Mouse (Mus musculus) cerebellum, adult 9-11 months (tissue): ENCODE measurements around the gene Ndufa8.
A peak's percentile ranks its signal among the peaks of the same experiment; 100 is the strongest.

Experiments used
- DNase-seq: peaks from one replicate; pipeline ENCODE4 v3.0.0; 2022

The Ndufa8 gene

DNA sequence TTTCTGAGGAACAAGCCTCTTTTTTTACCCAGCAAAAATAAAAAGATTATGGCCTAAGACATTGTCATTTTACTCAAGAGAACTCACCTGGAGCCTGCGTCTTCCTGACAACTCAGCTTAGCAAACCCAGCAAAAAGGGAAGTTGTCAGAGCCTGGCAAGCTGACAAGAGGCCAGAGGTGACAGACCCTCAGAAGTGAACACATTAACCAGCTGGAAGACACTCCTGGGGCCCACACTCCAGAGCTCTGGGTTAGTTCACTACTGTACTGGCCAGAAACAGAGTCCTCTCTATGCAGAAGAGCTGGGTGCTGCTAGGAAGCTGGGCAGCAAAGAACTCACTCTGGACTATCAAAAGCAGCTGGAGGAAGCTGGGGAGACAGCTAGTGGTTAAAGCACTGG, 8.3 kb downstream of the Ndufa8 start:
- DNase-seq: no peak

DNA sequence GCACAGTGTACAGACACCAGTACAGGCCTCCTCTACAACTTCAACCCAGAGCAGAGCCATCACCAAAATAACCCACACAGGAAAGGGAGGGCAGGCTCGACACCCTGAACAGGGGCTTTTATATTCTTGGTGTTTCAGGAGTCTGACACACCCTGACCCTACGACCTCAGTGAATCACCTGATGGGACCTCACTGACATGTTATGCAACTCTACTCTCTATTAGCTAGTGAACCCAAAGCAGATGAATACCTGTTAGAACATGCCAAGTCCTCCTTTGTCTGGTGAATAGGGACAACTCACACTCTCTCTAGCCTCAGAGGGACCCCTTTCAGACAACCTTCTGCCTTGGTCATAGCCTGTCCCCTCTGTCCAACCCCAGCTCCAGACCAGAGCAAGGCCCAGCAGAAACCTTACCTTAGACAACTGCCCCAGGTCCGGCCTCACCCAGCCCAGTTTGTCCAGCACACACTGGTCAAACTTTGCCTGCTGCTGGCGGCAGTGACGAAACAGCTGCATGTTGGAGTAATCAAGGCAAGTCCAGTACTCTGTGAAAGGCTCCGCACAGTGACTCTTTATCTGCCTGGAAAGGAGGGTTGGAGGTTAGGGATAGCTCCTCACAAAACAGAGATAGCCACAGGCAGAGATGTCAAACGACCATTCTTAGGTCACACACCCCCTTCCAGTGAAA, 9.8 kb downstream of the Ndufa8 start:
- no peak for DNase-seq

DNA sequence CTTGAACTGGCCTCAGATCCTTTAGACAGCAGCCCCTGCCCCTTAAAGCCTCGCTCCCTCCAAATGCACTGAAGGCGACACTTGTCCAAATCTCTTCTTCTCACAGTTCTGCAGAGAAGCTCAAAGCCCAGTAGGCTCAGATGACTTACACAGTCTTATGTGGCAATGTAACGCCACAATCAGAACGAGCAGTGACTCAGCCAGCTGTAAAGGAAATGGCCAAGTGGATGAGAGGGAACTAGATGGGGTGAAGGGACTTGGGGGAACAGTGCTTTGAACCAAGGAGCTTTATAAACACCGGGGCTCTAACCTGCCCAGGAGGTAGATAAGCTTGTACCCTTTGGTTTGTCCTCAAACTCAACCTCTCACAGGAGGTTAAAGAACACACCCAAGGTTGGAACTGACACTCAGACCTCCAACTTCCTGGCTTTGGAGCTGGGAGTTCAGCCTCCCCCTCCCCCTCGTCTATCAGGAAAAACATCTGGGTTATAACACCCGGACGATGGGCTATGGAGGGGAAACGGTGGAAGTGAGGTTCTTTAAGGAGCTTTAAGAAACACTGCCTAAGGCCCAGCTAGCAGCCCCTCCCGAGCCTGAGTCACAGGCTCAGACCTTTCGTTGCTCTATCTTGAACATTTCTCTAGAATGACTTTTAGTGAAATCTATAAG, 13.7 kb downstream of the Ndufa8 start:
- no peak for DNase-seq

DNA sequence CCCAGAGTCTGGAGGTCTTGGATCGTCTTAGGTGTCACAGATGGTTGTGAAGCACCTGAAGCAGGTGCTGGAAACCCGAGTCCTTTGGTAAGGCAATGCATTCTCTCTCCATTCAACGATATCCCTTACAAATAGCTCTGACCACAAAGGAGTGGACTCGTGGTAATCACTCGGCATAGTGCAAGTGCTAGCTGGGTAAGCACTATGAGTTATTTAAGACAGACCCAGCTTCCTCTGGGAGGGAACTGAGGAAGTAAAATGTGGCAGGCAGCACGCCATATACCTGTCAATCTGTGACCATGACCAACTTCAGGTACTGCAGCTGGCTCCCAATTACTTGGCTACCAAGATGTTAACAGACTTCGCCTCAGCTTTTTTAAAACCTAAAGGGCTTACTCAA, 14.3 kb downstream of the Ndufa8 start:
- DNase-seq: no peak

DNA sequence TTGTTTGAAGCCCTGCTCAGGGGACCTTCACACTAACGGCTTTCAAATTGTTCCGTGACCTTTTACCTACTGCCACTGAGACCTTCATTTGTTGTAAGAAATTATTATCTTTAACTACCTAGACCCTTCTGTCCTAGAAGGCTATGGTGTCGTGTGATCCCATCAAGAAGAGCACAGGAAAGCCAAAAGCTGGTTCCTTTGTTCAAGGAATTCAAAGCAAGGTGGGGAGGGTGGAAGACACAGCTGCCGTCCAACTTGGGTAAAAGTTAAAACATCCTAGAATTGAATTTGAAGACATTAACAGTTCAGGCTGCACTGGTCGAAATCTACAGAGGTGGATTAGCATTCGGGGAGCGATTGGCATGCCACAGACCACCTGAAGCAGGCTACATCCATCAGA, 15.2 kb downstream of the Ndufa8 start:
- no peak for DNase-seq

DNA sequence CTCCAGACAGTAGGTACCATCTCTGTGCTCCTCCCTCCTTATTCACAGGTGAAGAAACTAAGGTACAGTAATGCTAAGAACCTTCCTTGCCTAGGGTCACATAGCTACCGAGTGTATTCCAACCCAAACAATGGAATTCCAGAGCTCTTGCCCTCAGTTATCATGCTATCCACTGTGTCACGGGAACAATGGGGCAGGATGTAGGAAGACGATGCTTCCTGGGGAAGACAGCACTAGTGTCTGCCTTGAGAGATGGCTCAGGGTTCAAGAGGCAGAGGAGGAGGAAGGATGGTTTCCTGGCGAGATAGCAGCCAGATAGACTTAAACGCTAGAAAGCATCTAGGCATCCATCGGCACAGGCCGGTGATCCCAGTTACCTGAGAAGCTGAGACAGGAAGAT, 16.3 kb downstream of the Ndufa8 start:
- DNase-seq: no peak

DNA sequence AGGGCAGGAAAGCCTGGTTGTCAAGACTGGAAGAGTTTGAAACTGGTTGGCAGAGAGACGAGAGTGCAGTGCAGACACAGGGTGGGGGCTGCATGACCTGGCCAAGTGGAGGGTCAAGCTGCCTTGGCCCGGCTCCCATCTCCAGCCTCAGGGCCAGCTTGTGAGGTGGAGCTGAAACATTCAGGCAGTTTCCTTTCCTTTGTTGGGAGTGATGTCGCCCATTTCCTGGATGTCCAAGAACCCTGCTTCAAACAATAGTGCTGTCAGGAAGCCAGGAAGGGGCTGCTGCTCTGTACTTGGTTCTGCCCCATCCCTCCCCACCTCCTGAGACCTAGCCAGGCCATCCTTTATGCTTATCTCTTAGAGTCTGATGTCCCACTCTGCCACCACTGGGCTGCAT, 25.9 kb downstream of the Ndufa8 start:
- DNase-seq: no peak

DNA sequence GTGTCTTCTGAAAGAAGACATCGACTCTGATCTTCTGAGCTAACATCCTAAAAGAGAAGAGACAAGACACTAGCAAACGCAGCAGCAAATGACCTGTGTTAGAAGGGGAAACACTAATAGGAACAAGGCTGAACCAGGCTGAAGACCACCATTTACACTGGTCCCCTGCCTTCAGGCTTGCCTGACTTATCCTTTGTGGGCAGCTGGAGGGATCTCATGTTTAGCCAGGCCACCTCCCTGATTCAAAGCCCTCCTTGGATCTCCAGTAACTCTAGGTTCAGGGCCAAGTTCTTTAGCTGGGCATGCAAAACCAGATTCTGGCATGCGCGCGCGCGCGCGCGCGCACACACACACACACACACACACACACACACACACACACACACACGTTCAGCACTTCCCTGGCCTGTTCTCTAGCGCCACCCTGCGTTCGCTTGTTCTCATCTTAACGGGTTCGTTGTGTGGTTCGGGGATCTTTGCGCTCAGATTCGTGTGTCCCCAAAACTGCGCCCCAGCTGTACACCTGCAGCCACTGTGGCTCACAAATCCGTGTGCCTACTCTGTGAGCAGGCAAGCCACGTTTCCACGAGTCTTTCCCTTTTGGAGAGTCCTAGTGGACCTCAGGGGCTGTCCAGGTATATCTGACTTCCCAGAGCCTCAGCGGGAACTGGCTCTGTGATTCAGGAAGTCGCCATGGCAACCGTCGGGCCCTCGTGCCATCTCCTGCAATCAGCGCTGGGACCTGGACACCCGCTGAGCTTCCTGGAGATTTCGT, 27.6 kb downstream of the Ndufa8 start:
- DNase-seq: peak; percentile 44

DNA sequence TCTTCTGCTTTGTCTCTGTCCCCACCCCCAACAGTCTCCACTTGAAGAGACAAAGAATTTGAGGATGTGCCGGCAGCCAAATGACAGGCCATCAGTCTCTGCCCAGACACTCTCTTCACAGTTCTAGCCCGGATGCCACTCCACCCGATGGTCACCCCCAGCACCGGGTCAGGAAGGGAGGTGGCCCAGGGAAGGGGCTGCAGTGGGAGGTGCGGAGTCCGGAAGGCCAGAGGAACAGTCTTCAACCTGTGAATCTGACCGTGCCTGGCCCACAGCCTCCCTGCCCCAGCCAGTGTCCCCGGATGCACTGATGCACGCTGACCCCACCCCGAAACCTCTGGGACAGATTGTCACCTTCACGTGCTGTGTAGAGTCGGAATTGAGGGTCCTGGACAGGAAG, 36.2 kb downstream of the Ndufa8 start:
- no peak for DNase-seq

DNA sequence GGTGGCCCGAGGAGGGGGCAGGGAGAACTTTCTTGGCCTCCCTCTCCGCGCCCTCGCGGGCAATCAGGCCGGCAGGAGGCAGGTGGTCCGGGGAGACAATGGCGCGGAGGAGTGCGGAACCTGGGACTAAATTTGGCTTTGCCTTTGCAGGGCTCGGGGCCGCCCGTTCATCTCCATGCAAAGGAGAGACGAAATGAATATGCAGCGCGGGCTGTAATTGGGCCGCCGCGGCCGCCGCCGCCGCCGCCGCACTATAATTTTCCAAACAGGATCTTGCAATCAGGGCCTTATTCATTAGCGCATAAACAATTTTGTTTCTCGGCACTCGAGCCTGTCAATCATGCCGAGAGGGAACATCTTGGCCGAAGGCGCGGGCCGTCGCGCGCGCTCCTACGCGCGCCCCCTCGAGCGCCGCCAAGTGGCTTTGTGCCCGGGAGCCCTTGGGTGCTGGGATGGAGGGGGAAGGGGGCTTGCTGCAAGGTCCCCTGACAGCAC, 37.8 kb downstream of the Ndufa8 start:
- no peak for DNase-seq

DNA sequence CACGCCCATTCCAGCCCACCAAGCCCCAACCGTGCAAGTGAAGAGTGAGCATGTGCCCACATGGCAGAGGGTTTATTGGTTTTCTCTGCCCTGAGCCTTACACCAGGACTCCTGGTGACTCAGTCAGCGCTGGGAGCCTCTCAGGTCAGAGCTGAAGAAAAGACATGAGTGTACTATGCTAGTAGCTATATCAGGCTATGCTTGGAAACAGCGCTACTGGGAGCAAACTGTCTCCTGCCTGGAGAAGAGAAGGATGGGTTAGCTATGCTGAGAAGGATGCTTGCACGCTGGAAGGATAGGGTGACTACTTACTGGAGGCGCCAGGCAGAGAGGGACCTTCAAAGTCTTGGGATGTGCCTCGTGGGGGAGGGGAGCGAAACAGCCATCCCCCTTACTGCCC, 38.6 kb downstream of the Ndufa8 start:
- no peak for DNase-seq

DNA sequence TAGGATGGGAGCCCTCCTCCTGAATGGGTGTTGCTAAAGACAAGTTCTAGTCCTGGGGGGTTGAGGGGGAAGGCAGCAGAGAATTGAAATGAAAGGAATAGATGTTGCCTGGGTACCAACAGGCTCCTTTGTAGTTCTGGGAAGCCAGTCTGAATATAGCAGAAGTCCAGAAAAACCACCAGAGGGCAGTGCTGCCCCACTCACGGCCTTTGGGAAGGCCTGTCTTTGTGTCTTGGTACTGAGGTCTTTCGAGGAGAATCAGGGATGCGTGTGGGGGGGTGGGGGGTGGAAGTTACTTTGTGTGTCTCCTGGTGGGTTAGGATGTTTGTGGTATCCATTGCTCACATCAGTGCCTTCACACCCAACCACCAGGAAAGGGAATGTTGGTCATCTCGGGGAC, 39.8 kb downstream of the Ndufa8 start:
- DNase-seq: peak; percentile 22

DNA sequence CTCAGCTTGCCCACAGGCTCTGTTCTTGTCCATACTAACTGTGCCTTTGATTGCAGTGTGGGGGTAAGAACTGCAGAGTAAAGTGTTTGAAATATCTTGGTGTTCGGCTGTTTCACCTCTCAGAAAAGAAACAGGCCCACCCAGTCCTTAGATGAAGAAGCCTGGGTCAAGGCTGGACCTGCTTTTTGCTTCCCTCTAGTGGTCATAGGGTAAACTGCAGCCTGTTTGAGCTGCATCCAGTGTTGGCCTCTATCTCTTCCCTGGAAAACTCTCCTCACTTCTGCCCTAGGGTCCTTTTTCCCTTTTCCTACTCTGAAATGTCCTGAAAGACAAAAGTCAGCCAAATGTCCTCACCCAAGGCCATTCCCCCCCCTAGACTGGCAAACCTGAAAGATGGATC, 41.1 kb downstream of the Ndufa8 start:
- DNase-seq: no peak

DNA sequence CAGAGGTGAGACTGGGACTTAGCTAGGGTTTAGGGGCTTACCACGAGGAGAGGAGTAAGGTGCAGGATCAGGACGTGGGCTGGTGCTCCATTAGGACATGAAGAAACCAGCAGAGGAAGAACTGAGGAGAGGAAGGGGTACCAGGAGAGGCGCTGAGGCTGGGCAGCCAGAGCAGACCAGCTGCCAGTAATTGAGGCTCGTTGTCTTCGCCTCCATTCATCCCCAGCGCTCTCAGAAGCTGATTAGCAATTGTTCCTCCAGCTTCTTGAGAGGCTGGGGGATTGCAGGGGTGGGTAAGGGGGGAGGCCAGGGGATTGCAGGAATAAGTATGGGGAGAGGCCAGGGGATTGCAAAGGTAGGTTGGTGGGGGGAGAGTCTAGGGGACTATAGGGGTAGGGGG, 47.0 kb downstream of the Ndufa8 start:
- DNase-seq: no peak

DNA sequence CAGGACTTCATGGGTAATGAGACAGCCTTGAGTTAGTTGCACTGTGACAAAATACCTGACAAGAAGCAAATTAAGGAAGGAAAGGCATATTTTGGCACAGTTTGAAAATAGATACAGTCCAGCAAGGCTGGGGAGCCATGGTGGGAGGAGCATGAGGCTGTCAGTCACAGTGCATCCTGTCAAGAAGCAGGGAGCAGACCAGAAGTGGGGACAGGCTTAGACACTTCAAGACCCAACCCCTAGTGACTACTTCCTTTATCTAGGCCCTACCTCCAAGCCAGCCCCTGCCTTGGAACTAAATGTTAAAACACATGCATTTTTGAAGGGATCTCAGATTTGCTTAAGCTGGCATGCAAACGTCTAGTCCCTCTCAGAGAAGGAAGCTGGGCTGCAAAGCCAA, 48.8 kb downstream of the Ndufa8 start:
- DNase-seq: no peak

DNA sequence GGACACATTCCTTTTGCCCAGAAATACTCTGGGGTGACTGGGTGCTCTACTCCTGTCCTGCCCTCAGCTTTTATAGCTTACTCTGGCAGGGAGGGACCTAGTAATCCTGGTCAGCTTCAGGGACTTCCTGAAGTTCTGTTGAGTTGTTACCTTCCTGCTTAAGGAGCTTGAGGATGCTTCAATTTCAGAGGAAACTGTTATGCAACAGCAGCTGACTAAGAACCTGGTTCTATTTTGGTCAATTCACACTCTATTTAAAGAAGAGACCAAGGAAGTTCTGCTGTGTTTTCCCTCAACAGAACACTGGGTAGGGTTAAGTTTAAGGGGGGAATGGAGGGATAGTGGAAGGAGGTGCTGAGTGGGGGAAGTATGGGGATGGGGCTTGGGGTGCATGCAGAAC, 50.0 kb downstream of the Ndufa8 start:
- no peak for DNase-seq

DNA sequence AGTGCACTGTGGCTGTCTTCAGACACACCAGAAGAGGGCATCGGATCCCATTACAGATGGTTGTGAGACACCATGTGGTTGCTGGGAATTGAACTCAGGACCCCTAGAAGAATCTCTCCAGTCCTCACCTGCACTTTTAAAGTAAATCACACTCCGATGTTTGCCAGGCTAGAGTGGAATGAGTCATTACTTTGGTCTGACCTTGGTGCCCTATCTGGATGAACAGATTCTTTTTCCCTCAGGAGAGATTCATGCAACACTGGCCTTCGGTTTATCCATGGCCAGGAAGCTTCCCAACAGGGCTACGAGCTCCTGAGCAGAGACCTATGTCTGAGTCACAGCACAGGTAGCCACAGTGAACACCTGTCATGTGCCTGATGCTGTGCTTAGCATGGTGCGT, 50.8 kb downstream of the Ndufa8 start:
- DNase-seq: no peak

DNA sequence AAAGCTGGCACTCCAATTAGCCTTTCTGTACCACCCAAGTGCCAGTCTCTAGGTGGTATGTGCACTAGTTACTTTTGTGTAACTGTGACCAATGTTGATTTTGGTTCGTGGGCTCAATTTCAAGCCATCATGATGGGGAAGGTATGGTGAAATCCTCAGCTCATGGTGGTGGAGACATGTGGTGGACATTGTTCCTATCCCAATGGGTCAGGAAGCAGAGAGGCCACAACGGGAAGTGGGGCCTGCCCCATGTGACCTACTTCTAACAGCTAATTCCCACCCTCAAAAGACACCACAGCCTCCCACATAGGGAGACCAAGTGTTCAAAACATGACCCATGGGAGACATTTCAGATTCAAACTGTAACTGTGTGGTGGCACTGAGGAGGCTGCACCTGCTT, 52.5 kb downstream of the Ndufa8 start:
- DNase-seq: no peak

DNA sequence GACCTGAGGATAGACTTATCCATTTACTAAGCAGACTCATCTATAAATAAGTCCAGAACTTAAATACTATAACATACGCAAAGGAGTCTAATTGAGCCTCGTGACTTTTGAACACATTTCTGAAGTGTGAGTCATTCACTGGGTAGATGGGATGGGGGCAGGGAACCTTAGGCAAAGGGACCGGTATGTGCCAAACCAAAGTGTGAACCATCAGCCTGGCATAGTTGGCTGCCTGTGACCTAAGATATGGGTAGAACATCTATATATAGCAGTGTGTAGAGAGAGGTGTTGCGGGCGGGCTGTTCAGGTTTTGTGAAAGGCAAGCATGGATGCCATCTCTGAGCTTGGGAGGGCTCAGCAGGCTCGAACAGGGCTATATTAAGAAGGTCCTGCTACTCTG, 54.9 kb downstream of the Ndufa8 start:
- no peak for DNase-seq

DNA sequence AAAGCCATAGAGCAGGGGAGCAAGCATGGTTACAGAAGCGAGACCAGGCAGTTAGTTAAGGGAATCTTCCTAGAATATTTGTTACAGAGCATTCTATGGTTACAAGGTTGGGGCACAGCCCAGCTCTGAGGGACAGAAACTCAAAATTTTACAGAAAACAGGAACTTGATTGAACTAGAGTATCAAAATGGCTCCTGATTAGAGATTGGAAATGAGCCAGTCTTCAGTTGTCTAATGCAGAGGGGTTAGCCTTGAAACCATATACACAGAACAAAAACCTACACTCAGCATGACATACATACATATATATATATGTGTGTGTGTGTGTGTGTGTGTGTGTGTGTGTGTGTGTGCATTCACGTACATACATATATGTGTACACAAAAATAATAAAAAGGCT, 55.7 kb downstream of the Ndufa8 start:
- no peak for DNase-seq

DNA sequence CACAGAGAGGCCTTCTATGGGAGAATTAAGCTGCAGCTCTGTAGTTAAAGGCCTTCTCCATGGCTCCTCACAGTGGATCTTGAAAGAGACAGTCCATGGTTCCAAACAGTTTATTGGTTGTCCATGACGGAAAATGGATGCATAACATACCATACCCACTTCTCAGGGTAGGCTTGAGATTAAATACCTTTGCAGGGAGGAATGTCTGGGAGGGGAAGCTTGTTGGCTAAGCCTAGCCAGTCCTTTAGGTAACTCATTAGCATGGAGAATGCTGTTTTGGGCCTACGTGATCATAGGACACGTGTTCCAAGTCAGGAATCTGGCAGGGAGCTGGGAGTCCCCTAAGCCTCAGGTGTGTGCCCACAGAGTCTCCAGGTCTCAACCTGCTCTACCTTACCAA, 56.9 kb downstream of the Ndufa8 start:
- DNase-seq: no peak
